Mouse (Mus musculus) hindbrain, embryonic 13.5 days (tissue): ENCODE measurements around the gene Osbpl3. TPM values are rescaled to one million over a fixed set of nuclear protein-coding genes. Genes with fewer than 3 reads are reported as not detected.
"Not testable (repeated sequence)": the region's sequence is repeated elsewhere in the genome, so short reads cannot be mapped to it uniquely, and the experiment has no call there.

Experiments
- ATAC-seq: fragments of 200-750 bp; cut with Nextera tagmentation; 2 replicates; pipeline ENCODE4 v1.8.0; 2017; ENCODE audit warnings: moderate TSS enrichment; ENCODE audit not compliant: low FRiP score
- H3K27ac ChIP-seq: fragments of 300-500 bp; sonication (generic); 2 replicates; pipeline ENCODE4 v1.5.1; 2015; ENCODE audit warnings: inconsistent platforms, mild to moderate bottlenecking, moderate library complexity
- H3K27me3 ChIP-seq: fragments of 300-500 bp; sonication (generic); 2 replicates; pipeline ENCODE4 v1.6.1; 2015; ENCODE audit warnings: mild to moderate bottlenecking, inconsistent platforms
- H3K36me3 ChIP-seq: fragments of 300-500 bp; sonication (generic); 2 replicates; pipeline ENCODE4 v1.6.1; 2015; ENCODE audit warnings: mild to moderate bottlenecking, inconsistent platforms
- H3K4me1 ChIP-seq: fragments of 300-500 bp; sonication (generic); replicated peaks from 2 replicates; pipeline ENCODE4 v1.6.1; 2015; ENCODE audit warnings: inconsistent platforms
- H3K4me2 ChIP-seq: fragments of 300-500 bp; sonication (generic); 2 replicates; pipeline ENCODE4 v1.6.1; 2015; ENCODE audit warnings: inconsistent platforms, mild to moderate bottlenecking, moderate library complexity
- H3K4me3 ChIP-seq: fragments of 300-500 bp; sonication (generic); 2 replicates; pipeline ENCODE4 v1.5.1; 2015; ENCODE audit warnings: mild to moderate bottlenecking, inconsistent platforms
- H3K9ac ChIP-seq: fragments of 300-500 bp; sonication (generic); 2 replicates; pipeline ENCODE4 v1.6.1; 2015; ENCODE audit warnings: mild to moderate bottlenecking, inconsistent platforms
- H3K9me3 ChIP-seq: fragments of 300-500 bp; sonication (generic); 2 replicates; pipeline ENCODE4 v1.6.1; 2016; ENCODE audit warnings: inconsistent platforms
- WGBS: fragments of 180-500 bp; shearing (Covaris S2); methylation state at CpG from one replicate; pipeline ENCODE4 v1.1.7; 2015; 5-methylcytosine and 5-hydroxymethylcytosine counted together
- polyA plus RNA-seq: library from polyadenylated mRNA; unstranded; fragments of >200 nt; fragmentation: Nextera tagmentation; extraction: Ambion mirVana; gene quantifications from 2 replicates; pipeline ENCODE4 v1.2.1, GENCODE M21; 2015

Osbpl3 gene
- polyA plus RNA-seq, 1 experiment from 2014 or later: 4.8 TPM

- Histone ChIP-seq H3K9me3 (no peaks in the 10 kb centered on the region), H3K9ac (no peak overlapping the region), H3K27me3 (no peaks in the 10 kb centered on the region), H3K36me3 (no peaks in the 10 kb centered on the region), H3K4me1 (0 out of 2 replicates have a peak, but pooled peaks cover 3% of the 10 kb centered on the region), H3K4me3 (no peak overlapping the region), H3K4me2 (no peak overlapping the region), H3K27ac (no peak overlapping the region)
- no peak for ATAC-seq
- 34% methylated on average over 2 of the region's 2 CpGs for WGBS
Measured at GRCm38 (mm10) chr6:50445616-50446015, 10.4 kb downstream of the Osbpl3 start.

DNA sequence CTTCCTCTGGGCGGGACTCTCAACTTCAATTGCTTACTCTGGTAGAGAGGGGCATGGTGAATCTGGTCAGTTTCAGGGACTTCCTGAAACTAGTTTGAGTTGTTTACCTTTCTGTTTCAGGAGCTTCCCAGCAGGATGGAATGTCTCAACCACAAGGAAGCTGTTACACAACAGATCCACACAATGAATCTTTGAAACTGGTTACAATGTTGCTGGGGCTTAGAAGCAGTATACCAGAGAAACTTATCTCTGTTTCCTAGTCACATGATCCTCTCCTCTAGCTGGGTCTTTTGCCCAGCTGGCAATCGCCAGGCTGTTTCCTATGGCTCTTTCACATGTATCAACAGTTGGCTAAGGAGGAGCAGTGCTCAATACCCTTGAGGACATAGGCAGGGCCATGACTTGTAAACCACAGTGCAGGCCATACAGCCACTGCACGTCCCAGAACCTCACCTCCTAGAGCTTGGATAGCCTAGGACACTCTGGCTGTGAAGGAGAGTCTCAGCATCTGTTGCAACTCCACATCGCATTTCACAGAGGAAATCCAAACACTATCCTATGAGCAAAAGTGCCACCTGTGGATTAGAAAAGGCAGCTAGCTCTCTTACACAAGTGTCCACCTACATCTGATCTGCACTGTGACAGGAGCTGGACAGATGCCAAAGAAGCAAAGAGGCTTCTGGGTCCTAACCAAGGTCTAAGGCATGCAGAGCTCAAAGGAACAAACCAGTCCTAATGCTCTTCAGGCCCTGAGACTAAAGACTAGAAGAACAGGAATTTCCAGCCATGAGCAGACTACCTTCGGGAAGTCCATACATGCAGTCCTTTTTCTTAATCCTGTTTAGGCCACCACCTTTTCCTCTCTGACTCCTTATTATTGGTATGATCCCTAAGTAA, 14.8 kb downstream of the Osbpl3 start:
- H3K36me3 ChIP-seq: no peaks in the 10 kb centered on the region
- H3K4me3 ChIP-seq: no peak overlapping the region
- no peak overlapping the region for H3K27ac ChIP-seq
- H3K4me2 ChIP-seq: no peak overlapping the region
- 92% methylated on average over 5 of the region's 5 CpGs for WGBS
- no peak for ATAC-seq
- 0 out of 2 replicates have a peak, but pooled peaks cover 3% of the 10 kb centered on the region for H3K4me1 ChIP-seq
- H3K9ac ChIP-seq: no peak overlapping the region
- H3K9me3 ChIP-seq: no peaks in the 10 kb centered on the region
- H3K27me3 ChIP-seq: no peaks in the 10 kb centered on the region

DNA sequence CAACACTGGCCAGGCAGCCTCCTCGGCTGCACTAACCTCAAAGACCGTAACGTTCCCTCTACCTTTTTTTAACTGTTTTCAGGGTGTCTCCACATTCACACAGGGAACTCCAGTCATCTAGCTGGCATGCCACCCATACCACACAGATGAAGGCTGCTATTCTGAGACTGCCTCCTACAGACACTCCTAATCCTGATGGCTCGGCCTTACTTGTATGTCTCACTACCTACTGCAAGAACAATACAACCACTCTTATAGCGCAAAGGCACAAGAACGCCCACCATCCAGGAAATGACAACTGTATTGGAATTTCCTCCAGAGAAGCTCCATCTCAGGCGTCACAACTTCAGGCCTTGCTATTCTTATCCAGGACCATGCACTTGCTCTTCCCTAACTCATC, 15.8 kb downstream of the Osbpl3 start:
- Histone ChIP-seq H3K27ac (no peak overlapping the region), H3K9me3 (no peaks in the 10 kb centered on the region), H3K4me2 (no peak overlapping the region), H3K4me3 (no peak overlapping the region), H3K36me3 (no peaks in the 10 kb centered on the region), H3K4me1 (no peaks in the 10 kb centered on the region), H3K27me3 (no peaks in the 10 kb centered on the region), H3K9ac (no peak overlapping the region)
- no peak for ATAC-seq
- 93% methylated on average over 7 of the region's 7 CpGs for WGBS

DNA sequence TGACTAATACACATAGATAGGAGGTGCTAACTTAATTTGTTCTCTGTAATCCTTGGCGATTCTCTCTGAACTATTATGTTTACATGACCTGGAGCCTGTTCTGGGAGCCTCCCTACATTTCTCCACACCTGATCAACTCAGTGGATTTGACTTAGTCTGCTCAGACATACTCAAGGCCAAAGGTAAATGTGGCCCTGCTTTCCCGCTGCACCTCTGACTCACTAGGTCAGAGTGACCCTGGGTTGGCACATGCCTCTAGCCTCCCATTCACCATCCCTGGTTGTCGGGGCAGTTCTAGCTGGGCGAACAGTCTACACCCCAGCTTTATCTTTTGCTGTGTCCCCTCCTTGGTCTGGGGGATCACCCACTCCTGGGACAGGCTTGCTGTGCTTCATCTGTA, 17.1 kb downstream of the Osbpl3 start:
- ATAC-seq, H3K9me3 ChIP-seq: not testable (repeated sequence)
- 95% methylated on average over 4 of the region's 4 CpGs for WGBS

DNA sequence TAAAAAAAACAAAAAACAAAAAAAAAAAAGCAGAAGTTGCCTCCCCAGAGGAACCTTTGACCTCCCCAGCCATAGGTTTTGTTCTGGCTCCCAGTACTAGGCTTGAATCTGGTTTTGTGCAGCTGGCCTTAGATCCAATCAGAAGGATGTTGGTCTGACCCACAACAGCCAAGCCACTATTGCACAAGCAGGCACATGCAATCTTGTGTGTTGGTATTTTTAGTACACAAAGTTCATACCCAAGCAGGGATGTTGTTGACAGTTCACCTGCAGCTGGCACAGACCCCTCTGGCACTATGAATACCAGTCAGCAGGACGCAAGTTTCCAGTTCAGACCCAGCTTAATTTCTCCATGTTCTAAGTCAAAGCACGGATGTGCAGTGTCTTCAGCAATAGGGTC, 18.2 kb downstream of the Osbpl3 start:
- no peak overlapping the region for H3K4me3 ChIP-seq
- ATAC-seq: no peak
- WGBS: 90% methylated on average over 2 of the region's 2 CpGs
- H3K27me3 ChIP-seq: no peaks in the 10 kb centered on the region
- no peaks in the 10 kb centered on the region for H3K36me3 ChIP-seq
- no peak overlapping the region for H3K9ac ChIP-seq
- H3K9me3 ChIP-seq: no peaks in the 10 kb centered on the region
- H3K4me2 ChIP-seq: no peak overlapping the region
- H3K4me1 ChIP-seq: no peaks in the 10 kb centered on the region
- H3K27ac ChIP-seq: no peak overlapping the region

More for the DNA sequence above, 17.1 kb downstream of the Osbpl3 start:
- not testable (repeated sequence) for H3K9ac ChIP-seq, H3K36me3 ChIP-seq, H3K27ac ChIP-seq, H3K4me1 ChIP-seq, H3K4me3 ChIP-seq, H3K4me2 ChIP-seq, H3K27me3 ChIP-seq

DNA sequence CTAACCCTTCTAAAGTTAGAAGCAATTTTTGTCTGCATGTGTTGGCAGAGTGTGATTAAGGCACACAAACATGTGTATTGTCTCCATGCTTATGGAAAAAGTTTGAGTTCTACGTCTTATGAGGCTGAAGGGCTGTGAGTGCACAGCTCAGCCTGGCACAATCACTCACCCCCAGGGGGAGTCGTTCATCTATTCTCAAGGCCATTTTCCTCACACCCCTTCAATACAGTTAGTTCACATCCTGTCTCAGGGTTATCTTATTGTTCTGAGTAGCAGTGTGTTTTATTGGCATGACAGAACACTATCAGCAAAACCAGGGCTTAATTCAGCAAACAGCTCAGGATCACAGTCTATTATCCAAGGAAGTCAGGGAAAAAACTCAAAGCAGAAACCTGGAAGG, 19.3 kb downstream of the Osbpl3 start:
- Histone ChIP-seq H3K9me3 (no peaks in the 10 kb centered on the region), H3K27ac (no peak overlapping the region), H3K4me2 (no peak overlapping the region), H3K4me1 (no peaks in the 10 kb centered on the region), H3K9ac (no peak overlapping the region), H3K36me3 (no peaks in the 10 kb centered on the region), H3K27me3 (no peaks in the 10 kb centered on the region), H3K4me3 (no peak overlapping the region)
- WGBS: 69% methylated on average over 2 of the region's 2 CpGs
- ATAC-seq: no peak

DNA sequence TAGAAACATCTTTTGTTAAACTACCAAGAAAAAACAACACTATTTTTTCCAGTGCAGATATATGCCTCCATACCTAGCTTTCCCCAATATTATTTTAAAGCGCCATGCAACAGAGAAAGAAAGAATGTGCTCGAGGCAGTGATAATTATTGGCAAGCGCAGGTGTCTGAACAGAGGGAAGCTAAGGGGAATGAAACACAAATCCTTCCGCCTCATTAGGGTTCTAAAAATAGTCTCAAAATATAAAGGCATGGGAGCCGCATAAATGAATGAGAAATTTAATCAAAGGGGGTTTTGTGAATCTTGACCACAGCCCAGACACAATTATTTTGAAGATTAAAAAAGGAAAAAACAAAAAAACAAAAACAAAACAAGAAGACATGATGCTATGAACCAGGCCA, 23.5 kb downstream of the Osbpl3 start:
- Histone ChIP-seq H3K27me3 (no peaks in the 10 kb centered on the region), H3K36me3 (no peaks in the 10 kb centered on the region), H3K4me1 (no peaks in the 10 kb centered on the region), H3K4me3 (no peak overlapping the region), H3K4me2 (no peak overlapping the region), H3K9me3 (no peaks in the 10 kb centered on the region), H3K9ac (no peak overlapping the region), H3K27ac (no peak overlapping the region)
- no peak for ATAC-seq
- 31% methylated on average over 5 of the region's 5 CpGs for WGBS

DNA sequence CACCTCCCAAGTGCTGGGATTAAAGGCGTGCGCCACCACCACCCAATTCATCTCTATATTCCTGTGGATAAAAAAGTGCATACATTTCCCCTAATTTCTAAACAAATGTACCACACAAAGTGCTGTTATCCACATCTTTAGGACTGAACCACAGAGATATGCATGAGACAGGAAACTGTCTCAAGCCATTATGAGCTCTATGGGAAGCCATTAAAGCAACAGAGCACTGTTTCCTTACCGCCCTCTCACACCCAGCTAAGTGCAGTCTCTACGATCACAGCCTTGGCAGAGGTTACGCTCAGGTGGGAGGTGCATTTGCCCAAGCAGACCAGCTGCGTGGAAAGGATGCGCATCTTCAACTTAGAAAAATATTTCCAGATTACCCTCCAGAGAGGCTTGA, 26.7 kb downstream of the Osbpl3 start:
- no peak for ATAC-seq
- Histone ChIP-seq H3K27me3 (no peaks in the 10 kb centered on the region), H3K4me1 (no peaks in the 10 kb centered on the region), H3K36me3 (no peaks in the 10 kb centered on the region), H3K9ac (no peak overlapping the region), H3K4me3 (no peak overlapping the region), H3K27ac (no peak overlapping the region), H3K4me2 (no peak overlapping the region), H3K9me3 (no peaks in the 10 kb centered on the region)
- WGBS: 88% methylated on average over 7 of the region's 7 CpGs

GRCm38 (mm10) chr6:50427051-50427732, 28.8 kb downstream of the Osbpl3 start:
- H3K9ac ChIP-seq: no peak overlapping the region
- H3K27me3 ChIP-seq: no peaks in the 10 kb centered on the region
- no peaks in the 10 kb centered on the region for H3K36me3 ChIP-seq
- no peak for ATAC-seq
- no peak overlapping the region for H3K4me2 ChIP-seq
- H3K27ac ChIP-seq: no peak overlapping the region
- H3K4me1 ChIP-seq: no peaks in the 10 kb centered on the region
- WGBS: 93% methylated on average over 11 of the region's 11 CpGs
- H3K4me3 ChIP-seq: no peak overlapping the region
- H3K9me3 ChIP-seq: no peaks in the 10 kb centered on the region

DNA sequence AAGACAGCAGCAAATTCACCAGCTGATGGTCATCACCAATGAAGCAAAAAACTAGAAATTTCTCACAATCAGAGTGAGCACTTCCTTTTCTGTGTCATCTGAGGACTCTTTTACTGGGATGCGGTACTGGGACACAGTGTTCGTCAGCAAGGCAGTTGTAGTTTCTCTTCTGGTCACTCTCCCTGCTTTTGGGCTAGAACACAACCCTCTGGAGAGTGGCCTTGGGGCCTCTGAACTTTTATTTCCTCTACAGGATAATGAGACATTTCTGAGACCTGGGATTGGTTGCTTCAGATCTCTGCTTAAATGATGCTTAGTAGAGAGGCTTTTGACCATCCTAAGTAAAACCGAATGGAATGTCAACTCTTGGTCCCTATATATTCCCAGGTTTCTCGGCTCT, 29.4 kb downstream of the Osbpl3 start:
- H3K27me3 ChIP-seq: no peaks in the 10 kb centered on the region
- H3K9me3 ChIP-seq: no peaks in the 10 kb centered on the region
- no peak for ATAC-seq
- no peaks in the 10 kb centered on the region for H3K36me3 ChIP-seq
- no peaks in the 10 kb centered on the region for H3K4me1 ChIP-seq
- 94% methylated on average over 4 of the region's 4 CpGs for WGBS
- H3K9ac ChIP-seq: no peak overlapping the region
- no peak overlapping the region for H3K4me3 ChIP-seq
- H3K27ac ChIP-seq: no peak overlapping the region
- no peak overlapping the region for H3K4me2 ChIP-seq

DNA sequence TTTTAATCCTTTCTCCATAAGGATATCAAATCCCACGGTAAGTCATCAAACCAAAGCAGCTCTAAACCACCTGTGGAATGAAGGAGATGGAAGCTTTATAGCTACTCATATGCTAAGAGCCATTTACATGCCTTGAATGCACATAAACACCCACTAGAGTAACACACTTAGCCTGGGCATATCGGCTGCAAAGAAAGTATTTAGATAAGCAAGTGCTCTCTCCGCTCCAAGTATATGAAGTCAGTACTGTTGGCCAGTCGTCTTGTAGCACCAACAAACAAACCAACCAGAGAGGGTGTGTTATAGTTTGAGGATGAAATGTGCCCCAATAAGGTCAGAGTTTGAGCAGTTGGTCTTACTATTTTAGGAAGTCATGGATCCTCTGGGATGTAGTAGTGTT, 31.7 kb downstream of the Osbpl3 start:
- Histone ChIP-seq H3K9ac (no peak overlapping the region), H3K4me2 (no peak overlapping the region), H3K4me1 (no peaks in the 10 kb centered on the region), H3K36me3 (no peaks in the 10 kb centered on the region), H3K27ac (no peak overlapping the region), H3K4me3 (no peak overlapping the region), H3K27me3 (no peaks in the 10 kb centered on the region), H3K9me3 (no peaks in the 10 kb centered on the region)
- no peak for ATAC-seq
- WGBS: 92% methylated on average over 4 of the region's 4 CpGs

DNA sequence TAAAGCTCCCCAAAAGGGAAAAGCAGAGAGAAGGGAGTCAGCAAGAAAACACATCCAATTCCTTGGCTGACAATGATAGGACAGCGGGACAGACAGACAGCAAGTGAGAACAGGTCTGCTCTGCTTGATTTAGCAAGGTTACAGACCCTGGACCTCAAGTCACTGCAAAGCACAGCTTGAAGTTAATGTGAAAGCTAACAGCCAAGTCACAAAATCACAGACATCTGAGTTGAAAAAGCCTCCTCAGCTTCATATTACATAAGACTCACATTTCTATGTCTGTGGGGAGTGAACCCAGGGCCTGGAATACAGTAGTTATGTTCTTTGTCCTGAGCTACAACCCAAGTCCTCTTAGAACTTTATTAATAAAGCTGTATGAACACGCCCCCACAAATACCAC, 35.6 kb downstream of the Osbpl3 start:
- Histone ChIP-seq H3K9me3 (no peaks in the 10 kb centered on the region; the same call in 1 of the 2 replicates), H3K36me3 (no peaks in the 10 kb centered on the region), H3K4me3 (no peak overlapping the region), H3K27me3 (no peaks in the 10 kb centered on the region), H3K4me1 (no peaks in the 10 kb centered on the region), H3K27ac (no peak overlapping the region), H3K4me2 (no peak overlapping the region), H3K9ac (no peak overlapping the region)
- WGBS: 80% methylated on average over 2 of the region's 2 CpGs
- ATAC-seq: no peak
